Mouse (Mus musculus) right cerebral cortex, postnatal 25 days (tissue): Measurements from ENCODE around the gene Slc36a3.
A peak's percentile ranks its signal among the peaks of the same experiment; 100 is the strongest.
"Not testable (repeated sequence)": the region's sequence is repeated elsewhere in the genome, so short reads cannot be mapped to it uniquely, and the experiment has no call there.

ENCODE experiments used
- DNase-seq: peaks from one replicate; pipeline ENCODE4 v3.0.0; 2022

Slc36a3 gene

GRCm38 (mm10) chr11:55103229-55103628 lies 48.3 kb downstream of the Slc36a3 start:
- no peak for DNase-seq

GRCm38 (mm10) chr11:55102015-55102414 lies 49.5 kb downstream of the Slc36a3 start:
- DNase-seq = no peak

- DNase-seq = no peak
Observed at GRCm38 (mm10) chr11:55099868-55100267, 51.6 kb downstream of the Slc36a3 start.

DNA sequence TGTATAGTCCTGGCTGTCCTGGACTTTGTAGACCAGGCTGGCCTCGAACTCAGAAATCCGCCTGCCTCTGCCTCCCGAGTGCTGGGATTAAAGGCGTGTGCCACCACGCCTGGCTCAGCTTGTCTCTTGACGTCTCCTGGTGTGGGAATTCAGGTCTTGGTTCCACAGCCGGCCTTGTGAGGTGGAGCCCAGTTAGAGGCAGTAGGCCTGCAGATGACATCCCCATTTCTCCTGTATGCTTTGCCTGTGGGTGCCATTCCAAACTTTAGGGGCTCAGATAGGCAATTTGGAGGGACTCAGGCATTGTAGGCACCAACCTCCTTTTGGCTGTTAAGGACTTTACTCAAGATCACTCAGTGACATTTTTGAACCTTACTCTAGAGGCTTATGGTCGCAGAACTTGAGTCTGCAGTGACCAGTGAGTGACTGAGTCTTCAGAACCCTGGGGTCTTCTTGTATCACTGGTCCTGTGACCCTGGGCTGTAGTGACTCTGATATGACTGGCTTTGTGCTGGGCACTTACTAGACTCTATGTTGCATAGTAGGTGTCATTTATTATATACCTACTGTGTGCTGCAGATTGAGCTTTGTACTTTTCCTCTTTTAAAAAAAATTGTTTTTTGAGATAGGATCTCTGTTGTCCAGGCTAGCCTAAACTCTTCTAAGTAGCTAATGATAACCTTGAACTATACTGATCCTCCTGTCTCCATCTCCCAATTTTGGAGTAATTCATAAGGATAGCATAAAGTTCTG lies 52.3 kb downstream of the Slc36a3 start:
- no peak for DNase-seq

DNA sequence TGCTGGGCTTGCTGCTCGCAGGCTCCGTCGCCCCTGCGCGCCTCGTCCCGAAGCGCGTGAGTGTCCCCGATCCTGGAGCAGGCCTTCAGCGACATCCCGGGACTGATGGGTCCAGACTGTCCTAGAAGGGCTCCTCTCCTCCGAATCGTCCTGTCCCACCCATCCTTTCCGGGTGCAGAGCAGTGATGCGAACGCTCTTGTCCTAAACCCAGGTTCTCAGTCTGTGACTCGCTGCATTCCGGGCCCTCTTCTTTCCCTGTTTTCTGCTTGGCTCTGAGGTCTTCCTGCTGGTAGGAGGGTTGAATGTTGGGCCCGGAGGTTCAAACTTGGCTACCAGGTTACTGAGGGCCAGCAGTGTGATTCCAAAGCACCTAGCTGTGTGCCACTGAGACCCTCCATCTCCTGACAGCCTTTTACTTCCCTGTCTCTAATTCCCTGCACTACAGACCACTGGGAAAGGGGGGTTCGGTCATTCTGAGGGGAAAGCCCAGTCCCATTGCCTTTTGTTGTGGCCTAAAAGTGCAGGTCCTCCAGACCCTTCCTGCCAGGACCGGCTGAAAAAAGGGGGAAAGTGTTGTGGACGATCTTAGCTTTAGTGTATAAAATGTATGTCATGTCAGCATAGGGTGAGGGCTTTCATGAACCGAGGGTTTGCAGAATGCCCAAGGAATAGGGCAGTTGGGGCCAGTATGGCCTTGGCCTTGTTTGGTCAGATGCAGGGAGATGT lies 53.2 kb downstream of the Slc36a3 start:
- DNase-seq = no peak

- peak; percentile 93 for DNase-seq
Observed at GRCm38 (mm10) chr11:55097463-55098188, 53.9 kb downstream of the Slc36a3 start, which contains the start of gene Gm2a. Gene Gm2a (plus strand): TSS chr11:55098115.

DNA sequence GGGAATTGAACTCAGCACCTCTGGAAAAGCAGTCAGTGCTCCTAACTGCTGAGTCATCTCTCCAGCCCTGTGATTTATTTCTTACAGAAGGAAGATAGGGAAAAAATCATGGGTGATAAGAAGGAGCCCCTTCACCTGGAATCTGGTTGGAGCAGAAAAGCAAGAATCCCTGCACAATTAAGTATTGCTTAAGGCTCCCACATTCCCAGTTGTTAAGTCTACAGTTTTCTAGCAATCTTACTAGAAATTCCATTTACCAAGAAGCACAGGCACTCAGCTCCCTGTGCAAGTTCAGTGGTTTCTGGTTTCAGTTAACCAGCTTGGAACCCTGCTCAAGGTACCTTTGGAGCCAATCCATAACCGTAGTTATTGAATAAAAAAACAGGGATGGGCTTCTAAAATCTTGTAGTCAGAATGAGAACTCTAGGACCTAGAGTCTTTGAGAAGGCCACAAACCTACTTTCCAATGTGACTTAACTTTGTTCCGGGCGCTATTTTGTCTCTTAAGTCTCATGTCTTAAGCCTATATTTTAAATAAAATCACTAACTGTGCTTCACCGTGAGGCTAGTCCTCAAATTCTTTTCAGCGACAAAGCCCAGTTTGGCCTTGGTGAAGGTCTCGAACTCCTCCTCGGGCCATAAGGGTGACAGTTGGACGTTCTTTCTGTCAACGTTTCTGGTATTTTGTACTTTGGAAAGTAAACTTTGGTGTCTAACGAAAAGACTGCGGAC lies 54.6 kb downstream of the Slc36a3 start:
- DNase-seq = no peak

- not testable (repeated sequence) for DNase-seq
Observed at GRCm38 (mm10) chr11:55096296-55096695, 55.2 kb downstream of the Slc36a3 start.

GRCm38 (mm10) chr11:55093096-55093495 lies 58.4 kb downstream of the Slc36a3 start:
- DNase-seq = no peak

GRCm38 (mm10) chr11:55089892-55090291 lies 61.6 kb downstream of the Slc36a3 start:
- no peak for DNase-seq

DNA sequence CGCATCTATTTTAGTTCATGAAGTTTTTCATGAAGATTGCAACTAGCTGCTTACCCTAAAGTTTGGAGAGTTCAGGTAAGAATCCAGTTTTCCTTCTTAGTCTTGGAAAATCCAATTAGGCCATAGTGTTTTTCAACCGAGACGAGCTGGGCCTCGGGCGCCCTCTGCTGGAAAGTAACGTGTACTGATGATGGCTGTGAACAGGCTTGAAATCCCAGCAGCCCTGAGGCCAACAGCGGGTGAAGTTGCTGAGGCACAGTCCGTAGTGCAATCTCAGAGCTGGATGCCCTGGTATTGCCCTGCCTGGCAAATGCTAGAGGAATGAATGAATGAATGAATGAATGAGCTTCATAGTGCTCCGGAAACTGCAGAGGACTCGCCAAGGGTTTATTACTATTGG lies 64.5 kb downstream of the Slc36a3 start:
- DNase-seq = peak; percentile 49

DNA sequence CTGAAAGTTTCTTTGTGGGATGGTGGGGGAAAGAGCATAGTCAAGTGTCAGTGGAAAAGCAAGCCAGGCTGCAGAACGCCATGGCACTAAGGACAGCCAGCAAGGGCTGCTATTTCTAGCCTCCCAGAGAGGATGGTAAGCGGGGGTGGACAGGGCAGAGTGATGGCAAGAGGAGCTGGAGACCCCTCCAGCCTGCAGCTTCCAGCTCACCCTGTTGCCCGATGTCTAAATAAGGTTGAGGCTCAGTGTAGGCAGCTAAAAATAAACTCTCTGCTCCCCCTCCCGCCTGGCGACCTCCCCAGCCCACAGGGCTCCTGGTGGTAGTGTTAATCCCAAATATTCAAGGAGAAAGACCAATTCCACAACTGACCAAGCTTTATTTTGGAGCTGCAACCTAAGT lies 66.1 kb downstream of the Slc36a3 start:
- DNase-seq = no peak

- no peak for DNase-seq
Observed at GRCm38 (mm10) chr11:55084629-55085028, 66.9 kb downstream of the Slc36a3 start.

GRCm38 (mm10) chr11:55081206-55081605 lies 70.3 kb downstream of the Slc36a3 start:
- no peak for DNase-seq

- no peak for DNase-seq
Observed at GRCm38 (mm10) chr11:55079180-55079579, 72.3 kb downstream of the Slc36a3 start.

GRCm38 (mm10) chr11:55078502-55078901 lies 73.0 kb downstream of the Slc36a3 start:
- DNase-seq = no peak

- DNase-seq = peak; percentile 32
Observed at GRCm38 (mm10) chr11:55077331-55078231, 73.9 kb downstream of the Slc36a3 start, which contains the start of gene Ccdc69. Gene Ccdc69 (minus strand): TSS chr11:55078131.

GRCm38 (mm10) chr11:55076234-55076633 lies 75.3 kb downstream of the Slc36a3 start:
- DNase-seq = no peak

DNA sequence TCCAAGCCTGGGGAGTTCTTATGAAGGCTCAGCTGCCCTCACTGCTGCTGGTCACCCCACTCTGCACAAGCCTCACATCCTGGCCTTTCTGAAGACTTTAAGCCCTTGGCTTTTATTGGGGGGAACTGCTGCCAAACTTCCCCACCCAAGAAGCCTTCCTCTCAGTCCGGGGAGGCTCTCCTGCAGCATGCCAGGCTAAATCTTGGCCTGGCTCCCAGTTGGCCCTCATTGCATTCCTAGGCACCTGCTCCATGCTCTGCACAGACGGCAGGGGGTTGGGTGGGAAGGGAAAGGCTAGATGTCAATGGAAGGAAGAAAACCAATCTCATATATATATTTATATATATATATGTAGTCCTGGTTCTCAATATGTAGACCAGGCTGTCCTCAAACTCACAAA lies 75.9 kb downstream of the Slc36a3 start:
- DNase-seq = no peak
